Mouse (Mus musculus): ENCODE measurements around the gene Grin3b.

- TF ChIP-seq CTCF (IDR thresholded peaks at IDR 0.05) (no peak), EP300 (IDR thresholded peaks at IDR 0.05) (no peak)
Observed at GRCm38 (mm10) chr10:79995636-79996035, 25.1 kb downstream of the Grin3b start.

All from lung, postnatal 0 days (tissue).